Mouse (Mus musculus): ENCODE results near the gene Kmt2a.

- TF ChIP-seq GATA1 (IDR thresholded peaks at IDR 0.05; ENCODE audit: borderline replicate concordance, low read length) (no peak), FLI1 (IDR thresholded peaks at IDR 0.05; ENCODE audit: low read length) (no peak)
Measured at GRCm38 (mm10) chr9:44890122-44890521, 9.0 kb upstream of the Kmt2a start.
